ENCODE assay signal across 8 mouse cellular contexts in the genomic region with DNA sequence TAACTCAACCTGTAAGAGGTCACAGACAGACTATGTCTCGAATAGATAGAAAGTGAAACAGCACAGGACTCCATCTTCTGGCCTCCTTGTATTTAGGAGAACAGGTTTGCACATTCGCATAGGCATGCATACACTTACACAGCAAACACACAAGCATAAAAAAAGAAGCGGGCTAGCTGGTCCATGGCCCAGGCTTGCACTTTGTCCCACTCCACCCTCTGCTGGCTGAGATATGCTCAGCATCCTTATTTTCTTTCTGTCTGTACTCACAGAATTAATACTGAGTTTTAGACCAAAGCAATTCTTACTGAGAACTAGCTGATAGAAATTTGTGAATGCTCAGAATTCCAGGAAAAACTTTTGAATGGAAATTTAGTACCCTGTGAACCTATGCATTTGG. TPM values are rescaled to one million over a fixed set of nuclear protein-coding genes. Genes with fewer than 3 reads are reported as not detected.
DNase-seq lines count a peak whose midpoint lies in the region; ATAC-seq and TF ChIP-seq lines count a peak whose summit lies in the region.
"Had no signal": no experiment of that assay in that cellular context is flagged by ENCODE, and none has a peak within 500 bp of the region (broad histone marks: within the 10 kb centered on the region; RNA-seq: fewer than 3 reads in every experiment).

No protein-coding gene starts in this region.

- ATAC-seq in kidney, postnatal 0 days (replicated peaks; ENCODE audit: low FRiP score, low read depth): no peak

- WGBS in kidney, postnatal 0 days: 61% methylated on average over 3 of the region's 3 CpGs

- H3K4me2 ChIP-seq in kidney, postnatal 0 days (ENCODE audit: low read length): no peak overlapping the region
- H3K4me2 ChIP-seq: forebrain, embryonic 12.5 days had no signal

- H3K9ac ChIP-seq in kidney, postnatal 0 days (ENCODE audit: low read depth, low read length): no peak overlapping the region
- H3K9ac ChIP-seq in ES-Bruce4 (ENCODE audit: low read depth, poor library complexity, severe bottlenecking): no peak overlapping the region
- H3K9ac ChIP-seq: forebrain, embryonic 12.5 days had no signal

- H3K9me3 ChIP-seq in kidney, postnatal 0 days (replicated peaks; ENCODE audit: low read length): no peaks in the 10 kb centered on the region
- no peaks in the 10 kb centered on the region for H3K9me3 ChIP-seq in ES-Bruce4 (replicated peaks; ENCODE audit: control insufficient read depth, insufficient read depth, low read length, poor library complexity, severe bottlenecking)
- H3K9me3 ChIP-seq: forebrain, embryonic 12.5 days had no signal

- TF ChIP-seq CTCF in kidney, postnatal 0 days (IDR thresholded peaks at IDR 0.05; ENCODE audit: low read depth): peak; percentile 72
- TF ChIP-seq CTCF in ES-Bruce4 (IDR thresholded peaks at IDR 0.05; ENCODE audit: low read depth, low read length): peak; percentile 22

- no peak for TF ChIP-seq EP300 in ES-Bruce4 (IDR thresholded peaks at IDR 0.05; ENCODE audit: insufficient read depth, low read depth, low read length)

- TF ChIP-seq POLR2A in ES-Bruce4 (IDR thresholded peaks at IDR 0.05; ENCODE audit: insufficient read depth, low read length): no peak

- peaks cover 5% of the 10 kb centered on the region; the same call in 1 of the 2 replicates for H3K4me1 ChIP-seq in kidney, postnatal 0 days (replicated peaks; ENCODE audit: insufficient read depth, low read length)
- no peaks in the 10 kb centered on the region for H3K4me1 ChIP-seq in ES-Bruce4 (ENCODE audit: control insufficient read depth, insufficient read depth, low read length)

- DNase-seq in kidney, postnatal 0 days (ENCODE audit: low spot score): peak; percentile 62
- DNase-seq in kidney, adult 18-20 months: no peak
- DNase-seq in R1 (ENCODE audit: low read depth, low spot score): peak; percentile 20
- DNase-seq in lung, postnatal 25 days (ENCODE audit: low spot score): peak; percentile 48
- DNase-seq in right cerebral cortex, adult 2 months (ENCODE audit: low spot score in 2 of 2): no peak
- DNase-seq in cerebellum, adult 11-12 months: no peak

- H3K27me3 ChIP-seq in kidney, postnatal 0 days (ENCODE audit: insufficient read depth, low read length): no peaks in the 10 kb centered on the region
- no peaks in the 10 kb centered on the region for H3K27me3 ChIP-seq in ES-Bruce4 (ENCODE audit: control insufficient read depth, insufficient read depth, low read length, poor library complexity, severe bottlenecking)
- H3K27me3 ChIP-seq: forebrain, embryonic 12.5 days had no signal

- H3K4me3 ChIP-seq in kidney, postnatal 0 days (replicated peaks; ENCODE audit: low read depth, low read length): no peak overlapping the region
- no peak overlapping the region for H3K4me3 ChIP-seq in ES-Bruce4 (ENCODE audit: low read depth, low read length)
- H3K4me3 ChIP-seq: forebrain, embryonic 12.5 days had no signal

- no peak overlapping the region for H3K27ac ChIP-seq in kidney, postnatal 0 days
- no peak overlapping the region for H3K27ac ChIP-seq in ES-Bruce4 (ENCODE audit: insufficient read depth, low read length)
- H3K27ac ChIP-seq: forebrain, embryonic 12.5 days had no signal

- H3K36me3 ChIP-seq in kidney, postnatal 0 days (ENCODE audit: insufficient read depth, low read length): no peaks in the 10 kb centered on the region
- no peaks in the 10 kb centered on the region; the same call in 1 of the 2 replicates for H3K36me3 ChIP-seq in ES-Bruce4 (ENCODE audit: control insufficient read depth, insufficient read depth, low read length, poor library complexity, severe bottlenecking)

RNA-seq across cellular contexts. Expression of a gene that starts 2.0 kb away (rescaled TPM):
- polyA plus RNA-seq in kidney, postnatal 0 days (2015; fragmentation: Nextera tagmentation; extraction: Ambion mirVana): 67.3 and 72.7 TPM in 2 replicates
- 68.0 and 71.4 TPM in 2 replicates for polyA plus RNA-seq in ES-Bruce4 (2011; ENCODE audit: insufficient read depth, insufficient read length, low read depth, missing spikeins)

RNA-seq across cellular contexts. Expression of a gene that starts 2.6 kb away (rescaled TPM):
- 5.3 and 6.6 TPM in 2 replicates for polyA plus RNA-seq in kidney, postnatal 0 days (2015; fragmentation: Nextera tagmentation; extraction: Ambion mirVana)
- 7.2 and 12.7 TPM in 2 replicates for polyA plus RNA-seq in ES-Bruce4 (2011; ENCODE audit: insufficient read depth, insufficient read length, low read depth, missing spikeins)

Comparison
In these comparisons a context has a peak if more than half of its experiments do, and no peak if none do; other contexts are left out.
1. DNase-seq: peak in kidney, postnatal 0 days (single experiment), R1 (single experiment) and lung, postnatal 25 days (single experiment); none in kidney, adult 18-20 months (single experiment), right cerebral cortex, adult 2 months (0 of 2) and cerebellum, adult 11-12 months (single experiment).